Mouse (Mus musculus) naive thymus-derived CD4-positive, alpha-beta T cell, adult 2 months (primary cell): ENCODE results near the gene Hnrnpf.
"Not testable (repeated sequence)": the region's sequence is repeated elsewhere in the genome, so short reads cannot be mapped to it uniquely, and the experiment has no call there.

ENCODE experiments used
- DNase-seq: peaks from one replicate; pipeline ENCODE4 v3.0.0-alpha.2; 2011; ENCODE audit warnings: low read depth

The Hnrnpf gene

DNA sequence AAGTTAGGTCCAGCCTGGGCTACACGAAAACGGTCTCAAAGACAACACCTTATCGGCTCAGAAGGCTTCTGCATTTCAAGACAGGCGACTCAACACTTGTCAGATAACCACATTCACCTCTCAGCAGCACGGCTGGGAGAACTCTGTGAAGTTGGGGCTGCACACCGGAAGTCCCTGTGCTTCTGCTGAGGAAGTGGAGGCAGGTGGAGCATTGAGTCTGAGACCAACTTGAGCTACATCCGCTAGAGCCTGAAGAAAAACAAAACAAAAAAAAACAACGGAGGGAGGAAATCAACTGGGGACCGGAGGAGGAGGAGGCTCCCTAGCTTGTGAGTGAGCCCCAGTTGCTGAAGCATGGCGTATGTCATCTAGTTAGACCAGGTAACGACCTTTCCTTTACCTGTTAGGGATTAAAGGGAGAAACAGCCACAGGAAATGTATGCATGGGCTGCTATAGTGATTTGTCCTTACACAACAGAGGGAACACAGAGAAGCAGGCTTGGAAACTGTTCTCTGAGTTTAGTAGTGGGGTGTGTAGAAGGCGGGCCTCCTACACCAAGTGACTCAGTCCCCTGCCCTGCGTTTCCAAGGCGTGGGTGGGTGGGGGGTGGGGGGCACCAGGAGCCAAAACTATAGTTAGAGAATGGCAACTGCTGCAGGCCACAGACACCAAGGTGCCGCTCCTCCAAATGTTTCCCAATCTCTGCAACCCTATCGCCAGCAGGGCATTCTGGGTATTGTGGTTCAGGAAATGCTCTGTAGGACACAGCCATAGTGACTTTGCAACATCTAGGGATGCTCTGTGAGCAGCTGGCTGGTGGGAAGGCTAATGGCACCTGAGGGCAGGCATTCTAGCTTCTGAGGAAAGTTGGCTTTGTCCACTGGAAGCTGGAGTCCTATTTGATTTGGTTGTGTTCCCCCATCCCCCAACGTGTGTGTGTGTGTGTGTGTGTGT lies at the start of gene Hnrnpf:
Hnrnpf (plus strand) TSS at position 199 of the 955 bp plus-strand sequence.
- DNase-seq = peak; percentile 93

DNA sequence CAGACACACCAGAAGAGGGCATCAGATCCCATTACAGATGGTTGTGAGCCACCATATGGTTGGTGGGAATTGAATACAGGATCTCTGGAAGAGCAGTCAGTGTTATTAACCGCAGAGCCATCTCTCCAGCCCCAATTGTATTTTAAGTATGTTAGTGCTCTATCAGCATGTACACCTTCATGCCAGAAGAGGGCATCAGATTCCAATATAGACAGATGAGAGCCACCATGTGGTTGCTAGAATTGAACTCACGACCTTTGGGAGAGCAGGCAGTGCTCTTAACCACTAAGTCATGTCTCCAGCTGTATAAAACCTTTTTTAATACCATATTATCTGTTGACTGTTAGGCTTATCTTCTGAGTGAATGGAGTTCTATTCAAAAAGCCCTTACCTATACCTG lies 48.4 kb upstream of the Hnrnpf start:
- DNase-seq = peak; percentile 71

DNA sequence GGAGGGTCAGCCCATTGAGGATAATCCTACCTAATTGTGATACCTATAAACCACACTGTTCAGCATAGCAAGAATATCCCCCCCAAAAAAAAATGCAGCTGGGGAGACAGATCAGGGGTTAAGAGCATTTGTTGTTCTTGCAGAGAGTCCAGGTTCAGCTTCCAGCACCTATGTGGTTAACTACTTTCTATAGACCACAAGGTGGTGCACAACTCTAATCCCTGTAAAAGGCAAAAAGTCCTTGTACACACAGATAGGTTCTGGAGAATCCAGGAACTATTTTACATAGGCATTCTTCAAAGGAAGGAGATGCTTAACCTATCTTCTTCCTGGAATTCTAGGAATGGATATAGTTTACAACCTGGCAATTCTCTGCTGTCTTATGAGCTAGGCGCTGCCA lies 42.1 kb upstream of the Hnrnpf start:
- peak; percentile 34 for DNase-seq

DNA sequence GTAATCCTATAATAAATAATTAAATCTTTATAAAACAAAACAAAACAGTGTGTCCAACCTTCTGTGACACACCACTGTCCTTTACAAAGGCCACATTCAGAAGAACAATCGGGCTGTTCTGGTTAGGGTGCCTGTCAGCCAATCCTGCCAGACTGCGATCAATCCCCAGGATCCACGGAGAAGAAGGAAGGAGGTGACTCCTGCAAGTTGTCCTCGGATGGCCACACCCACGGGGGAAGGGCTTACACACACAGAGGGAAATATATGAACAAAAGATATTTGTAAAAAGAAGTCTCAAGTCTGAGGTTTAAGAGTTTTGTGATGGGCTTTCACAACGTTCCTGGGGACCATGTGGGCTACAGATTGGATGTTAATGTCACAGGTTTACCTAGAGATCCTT lies 38.3 kb upstream of the Hnrnpf start, which contains the start of gene Zfp239:
Zfp239 (plus strand) TSS at position 253 of the 400 bp plus-strand sequence.
- DNase-seq = no peak

DNA sequence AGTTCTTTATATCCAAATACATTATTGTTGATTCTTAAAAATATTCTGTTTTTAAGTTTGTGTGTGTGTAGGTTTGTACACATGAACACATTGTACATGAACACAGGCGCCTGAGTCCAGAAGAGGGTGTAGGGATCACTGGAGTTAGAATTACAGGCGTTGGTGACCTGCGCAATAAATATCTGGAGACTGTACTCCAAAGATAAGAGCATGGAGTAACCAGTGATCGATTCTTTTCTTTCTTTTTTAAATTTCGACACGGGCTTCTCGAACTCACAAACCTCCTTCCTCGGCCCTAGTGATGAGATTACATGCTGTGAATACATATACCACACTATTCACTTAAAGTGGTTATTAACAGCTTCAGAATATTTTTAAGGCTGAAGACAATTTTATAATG lies 37.7 kb upstream of the Hnrnpf start:
- DNase-seq = no peak

DNA sequence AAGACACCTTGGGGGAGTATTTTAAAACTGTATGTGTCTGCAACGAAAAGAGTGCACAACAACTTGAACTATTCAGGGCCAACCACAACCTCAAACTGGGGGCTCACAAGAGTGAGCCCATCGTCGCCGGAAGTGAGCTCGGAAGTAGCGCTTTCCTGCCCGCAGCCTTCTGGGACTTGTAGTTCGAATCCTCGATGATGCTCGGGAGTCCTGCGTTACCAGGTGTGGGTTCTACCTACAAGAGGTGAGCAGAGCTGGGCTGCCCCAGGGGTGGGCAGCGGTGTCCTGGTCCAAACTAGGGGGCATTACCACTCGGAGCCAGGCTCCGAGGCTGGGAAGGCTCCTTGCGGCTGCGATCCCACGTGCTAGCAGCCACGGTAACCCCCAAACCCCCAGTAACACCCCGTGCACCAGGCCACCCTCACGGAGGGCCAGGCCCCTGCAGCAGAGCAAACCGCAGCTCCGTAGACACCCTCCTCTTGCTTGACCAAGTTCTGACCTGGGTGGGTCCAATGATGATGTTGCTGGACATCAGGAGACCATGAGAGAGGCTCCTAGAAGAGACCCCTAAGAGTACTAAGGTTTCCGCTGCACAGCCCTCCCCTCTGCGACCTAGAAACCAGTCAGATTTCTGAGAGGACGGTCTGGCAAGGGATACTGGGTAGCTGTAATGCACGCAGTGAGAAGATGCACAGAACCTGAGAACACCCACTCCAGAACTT lies 37.1 kb upstream of the Hnrnpf start:
- DNase-seq = peak; percentile 77

DNA sequence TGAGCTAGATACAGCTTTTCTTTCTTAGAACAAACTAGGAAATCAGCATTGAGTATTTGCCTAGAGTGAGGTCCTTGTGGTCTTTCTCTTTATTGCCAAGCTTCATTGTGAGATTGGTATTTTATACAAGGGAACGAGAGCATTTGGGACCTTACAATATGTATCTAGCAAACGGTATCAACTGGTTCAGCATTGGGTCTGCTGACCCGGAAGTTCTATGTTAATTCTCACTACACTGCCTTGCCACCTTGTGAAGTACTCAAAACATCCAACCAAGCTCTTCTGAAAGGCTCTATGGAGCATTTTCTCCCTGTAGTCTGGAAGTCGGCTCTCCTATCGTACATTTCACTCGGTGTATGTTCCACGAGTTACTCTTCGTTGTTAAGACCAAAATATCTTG lies 36.4 kb upstream of the Hnrnpf start:
- no peak for DNase-seq

DNA sequence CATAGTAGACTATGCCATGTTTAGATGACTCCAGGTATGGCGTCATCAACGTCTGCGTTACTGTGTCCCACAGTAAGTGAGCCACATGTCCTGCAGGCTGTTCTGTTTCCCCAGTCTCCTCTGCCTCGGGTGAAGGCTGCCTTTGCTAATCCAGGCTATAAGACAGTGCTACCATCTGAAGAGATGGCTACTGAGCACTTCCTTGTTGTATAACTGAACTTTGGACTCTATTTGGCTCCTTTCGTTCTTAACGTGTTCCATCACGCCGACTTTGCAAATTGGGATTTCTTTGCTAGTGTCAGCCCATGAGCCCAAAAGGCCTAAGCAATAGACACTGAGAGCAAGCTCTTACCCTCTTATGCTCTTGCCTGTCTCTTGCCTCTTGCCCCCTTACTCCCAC lies 31.9 kb upstream of the Hnrnpf start:
- no peak for DNase-seq

DNA sequence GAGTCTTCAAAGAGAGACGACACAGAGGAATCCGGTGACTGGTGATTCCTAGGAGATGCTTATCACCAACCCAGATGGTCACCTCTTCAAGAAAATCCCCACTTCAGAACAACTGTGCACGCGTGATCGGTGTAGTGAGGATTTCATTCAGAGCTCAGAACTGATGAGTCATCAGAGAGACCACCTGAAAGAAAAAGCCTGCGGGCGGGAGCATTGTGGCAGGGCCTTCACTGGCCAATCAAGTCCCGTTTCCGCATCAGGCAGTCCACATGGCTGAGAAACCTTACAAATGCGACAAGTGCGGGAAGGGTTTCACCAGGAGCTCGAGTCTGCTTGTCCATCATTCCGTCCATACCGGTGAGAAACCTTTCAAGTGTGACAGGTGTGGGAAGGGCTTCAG lies 29.1 kb upstream of the Hnrnpf start:
- no peak for DNase-seq

DNA sequence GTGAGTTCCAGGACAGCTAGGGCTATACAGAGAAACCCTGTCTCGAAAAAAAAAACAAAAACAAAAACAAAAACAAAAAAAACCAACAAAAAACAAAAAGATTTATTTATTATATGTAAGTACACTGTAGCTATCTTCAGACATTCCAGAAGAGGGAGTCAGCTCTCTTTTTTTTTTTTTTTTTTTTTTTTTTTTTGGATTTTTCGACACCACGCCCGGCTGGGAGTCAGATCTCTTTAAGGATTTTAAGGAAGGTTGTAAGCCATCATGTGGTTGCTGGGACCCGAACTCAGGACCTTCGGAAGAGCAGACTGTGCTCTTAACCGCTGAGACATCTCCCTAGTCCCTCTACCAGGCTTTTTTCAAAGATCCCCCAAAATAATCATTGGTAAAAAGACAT lies 26.7 kb upstream of the Hnrnpf start:
- DNase-seq = not testable (repeated sequence)

DNA sequence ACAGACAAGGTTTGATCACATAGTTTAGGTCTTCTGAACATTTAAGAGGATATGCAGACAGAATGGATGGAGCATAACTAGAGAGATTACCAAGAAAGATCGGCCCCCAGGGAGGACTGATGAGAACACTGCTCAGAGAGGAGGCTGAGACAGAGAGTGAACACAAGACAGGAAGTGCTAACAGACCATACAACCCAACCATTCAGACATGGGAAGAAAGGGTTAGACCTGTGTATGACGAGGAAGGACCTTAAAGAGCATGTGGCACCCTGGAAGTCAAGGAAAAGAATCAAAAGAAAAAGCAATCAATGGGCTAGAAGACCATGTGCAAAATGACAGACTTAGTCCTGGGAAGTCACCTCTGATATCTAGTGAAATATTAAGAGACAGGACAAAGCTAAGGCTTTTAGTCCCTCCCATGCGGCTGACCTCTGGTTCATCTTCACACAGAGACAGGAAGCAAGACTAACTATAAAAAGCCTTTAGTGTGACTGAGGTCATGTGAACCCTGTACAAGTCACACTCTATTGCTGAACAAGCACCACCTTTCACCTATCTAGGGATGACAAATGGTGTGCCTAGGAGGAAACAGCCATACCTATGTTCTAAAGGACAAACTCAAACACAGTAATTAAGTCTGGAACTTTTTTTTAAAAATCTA lies 25.4 kb upstream of the Hnrnpf start:
- DNase-seq = peak; percentile 54

DNA sequence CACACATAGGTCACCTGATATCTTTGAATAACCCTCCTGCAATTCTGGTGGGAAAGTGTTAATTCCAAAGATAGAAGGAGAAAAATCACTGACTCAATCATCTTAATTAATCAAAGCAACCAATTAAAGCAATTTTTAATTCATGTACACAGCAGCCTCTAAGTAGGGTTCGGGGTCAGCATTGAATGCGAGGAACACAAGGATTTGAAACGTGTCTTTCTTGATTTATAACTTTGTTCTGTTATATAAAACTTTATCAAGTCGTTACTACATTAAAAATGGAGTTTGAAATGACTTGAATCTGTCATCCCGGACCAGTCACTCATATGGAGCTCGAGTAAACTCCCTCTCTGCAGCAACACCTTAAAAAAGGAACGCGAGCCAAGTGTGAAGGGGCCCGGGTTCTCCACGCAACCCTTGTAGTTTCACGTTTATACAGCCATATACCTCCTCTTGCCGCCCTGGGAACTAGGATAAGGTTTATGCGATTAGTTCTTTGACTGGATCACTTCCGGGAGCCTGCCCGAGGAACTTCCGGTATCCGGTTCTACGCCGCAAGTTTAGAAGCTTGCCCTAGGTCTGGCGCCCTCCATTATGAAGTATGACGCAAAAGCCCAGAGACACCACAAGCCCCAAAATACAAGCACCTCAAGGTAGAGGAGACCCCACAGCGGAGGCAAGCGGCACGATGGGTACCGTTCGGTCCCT lies 21.3 kb upstream of the Hnrnpf start:
- peak; percentile 97 for DNase-seq

DNA sequence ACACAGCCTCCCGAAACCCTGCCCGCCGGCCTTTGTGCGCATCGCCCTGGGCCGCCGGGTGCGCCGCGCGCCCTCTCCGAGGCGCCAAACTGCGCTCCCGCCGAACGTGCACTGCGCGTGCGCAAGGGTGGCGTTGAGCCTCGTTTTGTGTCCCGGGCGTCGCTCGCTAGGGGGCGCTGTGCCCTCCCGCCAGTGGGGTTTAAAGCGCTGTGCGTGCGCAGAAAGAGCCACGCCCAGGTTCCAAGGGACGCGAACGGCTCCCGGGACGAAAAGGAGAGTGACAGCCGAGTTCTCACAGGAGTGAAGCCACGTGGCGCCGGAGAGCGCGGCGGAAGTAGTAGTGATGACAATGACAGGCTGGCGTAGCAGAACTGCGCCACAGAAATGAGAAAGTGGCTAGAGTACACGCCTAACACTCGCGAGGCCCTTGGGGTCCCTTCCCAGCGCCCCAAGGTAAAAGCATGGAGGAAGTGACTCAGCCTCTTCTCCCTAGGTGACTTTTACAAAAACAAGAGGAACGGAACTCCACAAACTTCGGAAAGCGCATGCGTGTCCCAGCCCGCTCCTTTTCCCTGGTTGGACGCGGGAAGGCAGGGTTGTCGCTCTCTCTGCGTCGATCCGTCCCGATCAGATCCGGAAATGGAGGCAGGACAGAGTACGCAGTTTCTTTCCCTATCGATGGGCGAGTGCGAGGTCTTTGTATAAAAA lies 20.6 kb upstream of the Hnrnpf start:
- DNase-seq = peak; percentile 100

DNA sequence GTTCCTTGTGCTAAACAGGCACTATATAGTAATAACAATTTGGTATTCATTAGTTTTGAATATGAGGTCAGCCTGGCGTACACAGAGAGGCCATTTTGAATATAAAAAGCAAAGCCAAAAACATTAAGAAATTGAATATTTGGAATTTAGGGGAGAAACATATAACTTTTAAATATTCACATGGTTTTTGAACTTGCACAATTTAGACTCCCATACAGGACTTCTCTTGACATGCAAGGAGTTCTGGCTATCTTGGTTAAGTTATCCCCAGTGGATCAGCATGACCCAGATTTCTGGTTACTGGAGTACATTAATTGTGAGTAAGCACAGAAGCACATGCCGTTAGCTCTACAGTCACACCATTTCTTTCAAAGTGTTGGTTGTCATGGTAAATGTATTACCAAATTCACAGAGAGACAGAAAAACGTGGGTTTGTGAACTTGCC lies 19.7 kb upstream of the Hnrnpf start:
- DNase-seq = peak; percentile 65

DNA sequence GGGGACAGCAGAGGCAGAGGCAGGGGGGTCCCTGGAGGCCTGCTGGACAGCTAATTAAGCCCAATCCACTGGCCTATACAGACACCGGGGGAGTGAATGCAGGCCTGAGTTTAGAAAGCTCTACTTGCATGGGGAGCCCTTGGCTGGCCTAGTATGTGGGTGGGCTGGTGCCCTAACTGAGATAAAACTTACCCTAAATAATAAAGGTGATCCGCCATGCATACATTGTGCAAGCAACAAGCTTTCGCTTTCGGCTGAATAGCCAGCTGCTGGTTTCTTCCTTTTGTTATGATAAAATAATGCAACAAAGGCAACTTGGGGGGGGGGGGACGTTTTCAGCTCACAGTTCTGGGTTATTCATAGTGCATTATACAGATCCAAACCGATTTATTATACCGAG lies 18.9 kb upstream of the Hnrnpf start:
- peak; percentile 44 for DNase-seq

DNA sequence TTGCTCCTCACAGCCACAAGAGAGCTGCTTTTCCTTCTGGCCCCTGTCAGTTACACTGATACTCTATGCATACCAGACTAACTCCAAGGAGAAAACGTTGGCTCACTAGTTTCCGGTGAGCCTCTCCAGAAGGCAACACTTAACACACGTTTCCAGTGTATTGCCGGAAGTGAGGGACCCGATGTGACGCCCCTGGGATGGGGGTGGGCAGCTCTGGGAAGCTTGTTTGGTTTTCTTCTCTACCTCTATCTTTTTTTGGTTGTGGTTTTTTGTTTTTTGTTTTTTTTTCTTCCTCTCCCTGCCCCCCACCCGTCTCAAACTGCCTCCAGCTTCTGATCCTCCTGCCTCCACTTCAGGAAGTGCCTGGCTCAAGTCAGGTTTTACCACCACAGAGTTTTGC lies 18.1 kb upstream of the Hnrnpf start:
- DNase-seq = peak; percentile 78

DNA sequence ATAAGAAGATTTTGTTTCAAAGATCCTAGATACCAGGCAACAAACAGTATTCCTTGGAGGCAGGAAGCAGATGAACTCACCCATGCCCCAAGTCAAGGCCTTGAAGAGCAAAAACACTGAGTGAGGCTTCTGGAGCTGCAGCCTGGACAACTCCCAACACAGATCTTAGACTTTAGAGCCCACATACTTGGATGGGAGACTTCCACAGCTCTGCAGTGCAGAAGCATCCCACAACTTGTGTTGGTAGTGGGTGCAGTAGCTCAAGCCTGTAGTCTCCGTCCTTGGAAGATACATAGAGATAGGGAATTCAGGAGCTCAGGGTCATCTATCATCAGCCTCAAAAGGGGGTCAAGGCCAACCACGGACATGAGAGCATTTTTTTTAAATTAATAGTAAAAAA lies 14.2 kb upstream of the Hnrnpf start:
- DNase-seq = no peak

DNA sequence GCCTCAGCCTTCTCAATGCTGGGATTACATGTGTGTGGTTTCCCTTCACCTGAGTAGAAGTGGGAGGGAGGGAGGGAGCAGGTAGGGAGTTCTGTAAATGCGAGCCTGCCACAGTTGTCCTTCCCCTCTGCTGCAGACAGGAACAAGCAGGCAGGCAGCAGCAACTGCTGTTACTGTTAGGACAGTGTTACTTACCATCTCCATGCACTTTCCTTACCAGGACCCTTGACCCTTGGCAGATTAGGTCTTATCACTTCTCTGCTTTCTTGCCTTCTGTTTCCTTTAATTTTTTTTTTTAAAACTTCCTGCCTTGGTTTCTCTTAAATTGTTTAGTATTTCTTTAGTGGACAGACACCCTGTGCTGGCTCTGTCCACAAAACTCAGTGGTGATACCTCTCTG lies 12.1 kb upstream of the Hnrnpf start:
- no peak for DNase-seq

DNA sequence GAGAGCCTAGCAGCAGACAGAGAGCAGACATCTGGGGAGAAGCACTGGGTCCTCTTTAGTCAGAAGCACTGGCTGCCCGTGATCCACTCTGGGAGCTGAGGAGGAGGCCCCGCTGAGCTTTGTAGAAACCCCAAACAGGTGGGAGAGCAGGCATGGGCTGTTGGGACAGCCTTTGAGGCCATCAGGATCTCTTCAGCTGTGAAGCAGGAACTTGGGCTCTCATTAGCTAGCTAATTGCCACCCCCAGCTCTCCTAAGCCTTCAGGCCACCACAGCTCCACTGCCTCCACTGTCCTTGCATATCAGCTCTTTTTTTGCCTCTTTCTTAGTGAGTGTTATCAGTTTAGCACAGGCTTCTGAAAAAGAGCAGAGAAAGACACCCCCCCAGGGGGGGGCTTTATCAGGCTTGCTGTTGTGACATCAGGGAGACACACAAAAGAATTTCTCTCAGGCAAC lies 11.5 kb upstream of the Hnrnpf start:
- no peak for DNase-seq

DNA sequence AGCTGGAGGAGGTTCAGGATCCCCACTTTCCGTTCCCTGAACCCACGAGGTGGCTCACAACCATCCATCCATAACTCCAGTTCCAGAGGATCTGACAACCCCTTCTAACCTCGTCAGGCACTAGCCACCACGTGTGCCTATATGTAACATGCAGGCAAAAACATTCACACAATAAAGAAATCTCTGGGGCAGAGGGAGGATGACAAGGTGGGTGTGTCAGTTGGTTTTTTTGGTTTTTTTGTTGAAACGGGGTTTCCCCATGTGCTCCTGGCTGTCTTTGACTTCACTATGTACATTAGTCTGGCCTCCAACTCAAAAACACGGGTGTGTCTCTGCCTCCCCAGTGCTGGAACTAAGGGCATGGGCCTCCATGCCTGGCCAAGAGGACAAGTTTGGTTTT lies 9.9 kb upstream of the Hnrnpf start:
- peak; percentile 90 for DNase-seq
